Mouse (Mus musculus) left cerebral cortex, postnatal 25 days (tissue): ENCODE results near the gene Kcnip3. TPM values are rescaled to one million over a fixed set of nuclear protein-coding genes. Genes with fewer than 3 reads are reported as not detected.

Experiments used
- DNase-seq, 2 experiments: peaks; one replicate each; pipeline ENCODE4 v3.0.0; 2022; ENCODE audit warnings: low spot score in 2 of 2, mixed read lengths in 1 of 2
- intact Hi-C: fragments of 180-260 bp; cut with DNase I; formaldehyde crosslinking; loops from one replicate; pipeline ENCODE4 v1.15.1; 2025
- total RNA-seq, 2 experiments: library from RNA; stranded (reverse); gene quantifications; 2 replicates each; pipeline ENCODE4 v1.2.3; 2021

Kcnip3 gene
- total RNA-seq, 2 experiments from 2014 or later: 120 to 123 TPM

GRCm38 (mm10) chr2:127481841-127482532 is 39.9 kb downstream of the Kcnip3 start:
- DNase-seq: no peak
- intact Hi-C loops: no loop called here

DNA sequence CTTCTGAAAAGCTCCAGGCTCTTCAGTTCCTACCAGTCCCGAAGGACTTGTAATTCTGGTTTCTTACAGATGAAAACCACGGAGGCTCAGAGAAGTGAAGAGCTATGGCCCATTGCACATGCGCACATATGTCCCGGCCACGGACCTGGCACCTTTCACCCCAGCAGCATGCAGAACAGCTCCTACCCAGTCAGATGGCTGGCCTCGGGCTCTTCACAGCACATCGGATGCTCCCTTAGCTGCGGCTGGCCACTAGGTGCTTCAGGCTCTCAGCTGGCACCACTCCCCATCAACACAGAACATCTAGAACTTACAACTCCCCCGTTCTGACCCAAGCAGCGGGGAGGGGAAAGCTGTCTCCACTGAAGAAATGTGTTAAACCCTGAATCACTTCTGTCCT is 42.1 kb downstream of the Kcnip3 start:
- intact Hi-C loops: no loop called here
- DNase-seq: no peak

GRCm38 (mm10) chr2:127479210-127479609 is 42.7 kb downstream of the Kcnip3 start:
- DNase-seq: peak in 1 of 2 experiments; percentile 66
- intact Hi-C loops: no loop called here

DNA sequence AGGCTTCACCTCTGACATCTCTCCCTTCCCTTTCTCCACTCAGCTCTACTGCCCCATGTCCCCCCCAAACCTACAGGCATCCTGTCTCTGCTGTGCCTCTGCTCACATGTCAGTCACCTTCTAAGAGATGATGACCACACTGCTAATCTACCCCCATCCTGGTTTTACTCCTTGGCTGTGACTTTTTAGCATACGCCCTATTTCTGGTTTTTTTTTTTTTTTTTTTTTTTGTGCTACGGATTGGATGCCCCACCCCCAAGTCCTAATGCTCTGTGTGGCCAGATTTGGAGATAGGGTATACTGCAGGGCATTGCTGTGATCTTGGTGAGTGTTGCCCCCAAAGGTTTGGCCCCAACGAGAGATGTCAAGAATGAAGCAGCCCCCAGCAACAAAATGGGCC is 49.6 kb downstream of the Kcnip3 start:
- intact Hi-C loops: no loop called here

DNA sequence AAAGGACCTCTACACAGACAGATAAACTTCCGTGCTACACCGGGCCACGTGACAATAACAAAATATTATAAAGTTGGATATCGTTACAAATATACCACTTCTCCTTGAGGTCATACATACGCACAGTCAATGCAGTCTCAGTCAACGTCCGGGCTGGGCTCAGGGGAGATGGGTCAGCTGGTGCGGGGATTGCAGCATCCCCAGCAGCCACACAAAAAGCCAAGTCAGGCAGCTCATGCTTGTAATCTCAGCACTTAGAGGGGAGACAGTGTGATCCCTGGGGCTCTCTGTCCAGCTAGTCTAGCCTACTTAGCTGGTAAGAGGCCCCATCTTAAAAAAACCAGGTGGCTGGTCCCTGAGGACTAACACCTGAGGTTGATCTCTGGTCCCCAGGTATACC is 50.6 kb downstream of the Kcnip3 start:
- DNase-seq: no peak
- intact Hi-C loops: no loop called here

More for the DNA sequence above, 49.6 kb downstream of the Kcnip3 start:
- DNase-seq: no peak

GRCm38 (mm10) chr2:127470661-127471060 is 51.2 kb downstream of the Kcnip3 start:
- intact Hi-C loops: no loop called here
- DNase-seq: no peak

DNA sequence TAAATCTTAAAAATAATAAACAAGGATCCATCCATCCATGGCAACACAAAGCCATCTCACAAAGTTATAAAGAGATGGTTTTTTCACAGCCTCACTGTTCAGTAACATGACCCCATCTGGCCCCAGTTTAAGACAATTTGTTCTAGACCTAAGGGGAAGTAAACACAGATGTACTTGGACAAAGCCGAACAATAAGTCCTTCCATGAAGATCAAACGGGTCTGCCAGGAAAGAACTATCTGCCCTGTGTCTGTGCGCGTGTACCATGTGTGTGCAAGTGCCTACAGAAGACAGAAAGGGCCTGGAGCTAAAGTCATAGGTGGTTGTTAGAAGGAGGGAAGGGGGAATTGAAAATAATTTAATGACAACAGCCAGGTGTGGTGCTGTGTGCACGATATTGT is 51.7 kb downstream of the Kcnip3 start:
- DNase-seq: no peak
- intact Hi-C loops: no loop called here

GRCm38 (mm10) chr2:127462314-127462713 is 59.6 kb downstream of the Kcnip3 start:
- intact Hi-C loops: loop anchor here (1.0 to 2.0 kb wide), 2 partner anchors 39 to 96 kb away; no protein-coding TSS in a partner anchor

DNA sequence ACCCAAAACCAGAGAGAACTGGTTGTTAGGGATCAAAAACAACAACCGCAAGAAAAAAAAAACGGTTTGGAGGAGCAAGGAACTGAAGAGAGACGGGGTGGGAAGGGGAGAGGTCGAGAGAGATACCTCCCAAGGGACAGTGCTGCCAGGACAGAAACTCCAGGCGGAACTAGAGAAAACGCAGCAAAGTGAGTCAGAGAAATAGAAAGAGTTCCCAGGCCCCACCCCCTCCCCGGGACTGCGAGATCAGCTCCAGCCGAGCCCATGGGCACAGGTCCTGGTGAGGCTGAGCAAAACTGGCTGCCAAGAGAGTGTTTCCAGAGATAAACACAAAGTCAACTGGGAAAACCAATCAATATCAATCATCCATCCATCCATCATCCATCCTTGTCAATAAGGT is 60.5 kb downstream of the Kcnip3 start:
- no peak for DNase-seq
- intact Hi-C loops: no loop called here

More at GRCm38 (mm10) chr2:127462314-127462713, 59.6 kb downstream of the Kcnip3 start:
- DNase-seq: peak; percentile 64 to 71

DNA sequence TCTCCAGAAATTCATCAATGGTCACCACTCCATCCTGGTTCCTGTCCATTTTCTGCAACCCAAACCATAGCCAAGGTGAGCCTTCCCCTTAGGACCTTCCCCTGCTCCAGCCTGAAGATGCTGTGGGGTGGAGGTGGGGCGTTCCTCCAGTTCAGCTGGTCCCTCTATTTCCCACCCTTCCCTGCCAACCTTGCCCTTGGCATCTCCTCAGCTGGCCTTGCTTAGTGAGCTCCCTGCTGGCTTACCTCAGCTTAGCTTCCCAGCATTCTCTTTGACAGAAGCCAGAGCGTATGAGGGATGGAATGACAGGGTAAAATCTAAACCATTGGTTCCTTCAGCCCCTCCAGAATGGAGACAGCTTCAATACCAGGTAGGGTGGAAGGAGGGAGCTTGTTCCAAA is 62.6 kb downstream of the Kcnip3 start:
- no peak for DNase-seq
- intact Hi-C loops: no loop called here

- DNase-seq: peak; percentile 64 to 72
- intact Hi-C loops: loop anchor here (1.0 kb wide), 1 partner anchor 91 kb away; no protein-coding TSS in a partner anchor
These were observed 68.1 kb downstream of the Kcnip3 start for GRCm38 (mm10) chr2:127453764-127454163.

- DNase-seq: no peak
- intact Hi-C loops: loop anchor here (1.0 kb wide), 1 partner anchor 91 kb away; no protein-coding TSS in a partner anchor
These were observed 68.8 kb downstream of the Kcnip3 start for GRCm38 (mm10) chr2:127453141-127453540.

DNA sequence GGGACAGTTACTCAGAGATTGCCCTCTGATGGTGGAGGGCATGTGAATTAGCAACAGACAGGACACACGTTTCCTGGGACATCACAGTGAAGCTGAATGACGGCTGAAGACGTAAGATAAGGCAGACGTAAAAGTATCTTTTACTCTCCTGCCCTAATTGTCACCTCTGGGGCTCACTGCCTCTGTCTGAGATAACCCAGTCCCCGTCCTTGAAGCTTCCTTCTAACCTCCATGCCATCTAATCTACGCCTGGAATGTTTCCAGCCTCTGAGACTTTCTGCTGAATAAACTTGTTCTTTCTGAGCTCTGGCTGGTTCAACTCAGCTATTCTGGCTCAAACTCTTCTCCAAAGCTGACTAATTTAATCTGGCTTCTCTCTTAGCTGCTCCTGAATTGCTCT is 70.1 kb downstream of the Kcnip3 start:
- DNase-seq: no peak
- intact Hi-C loops: no loop called here

DNA sequence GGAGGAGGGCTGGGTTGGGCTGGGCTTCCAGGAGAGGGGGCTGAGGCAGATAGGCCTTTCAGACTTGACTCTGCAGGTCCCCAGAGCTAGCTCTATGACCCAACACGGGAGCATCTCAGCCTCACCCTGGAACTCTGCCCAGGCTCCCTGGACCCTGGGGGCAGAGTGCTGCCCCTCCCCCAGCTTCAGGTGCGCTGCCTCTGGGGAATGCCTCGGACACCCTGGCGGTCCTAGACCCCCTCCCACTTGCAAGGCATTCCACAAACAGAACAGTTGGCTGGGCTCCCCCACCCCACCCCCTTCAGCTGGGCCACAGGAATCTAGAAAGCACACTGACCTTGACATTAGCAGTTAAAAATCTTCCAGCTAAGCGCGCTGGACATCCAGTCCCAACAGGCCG is 72.2 kb downstream of the Kcnip3 start:
- no peak for DNase-seq
- intact Hi-C loops: no loop called here

GRCm38 (mm10) chr2:127446847-127447246 is 75.0 kb downstream of the Kcnip3 start:
- intact Hi-C loops: no loop called here

DNA sequence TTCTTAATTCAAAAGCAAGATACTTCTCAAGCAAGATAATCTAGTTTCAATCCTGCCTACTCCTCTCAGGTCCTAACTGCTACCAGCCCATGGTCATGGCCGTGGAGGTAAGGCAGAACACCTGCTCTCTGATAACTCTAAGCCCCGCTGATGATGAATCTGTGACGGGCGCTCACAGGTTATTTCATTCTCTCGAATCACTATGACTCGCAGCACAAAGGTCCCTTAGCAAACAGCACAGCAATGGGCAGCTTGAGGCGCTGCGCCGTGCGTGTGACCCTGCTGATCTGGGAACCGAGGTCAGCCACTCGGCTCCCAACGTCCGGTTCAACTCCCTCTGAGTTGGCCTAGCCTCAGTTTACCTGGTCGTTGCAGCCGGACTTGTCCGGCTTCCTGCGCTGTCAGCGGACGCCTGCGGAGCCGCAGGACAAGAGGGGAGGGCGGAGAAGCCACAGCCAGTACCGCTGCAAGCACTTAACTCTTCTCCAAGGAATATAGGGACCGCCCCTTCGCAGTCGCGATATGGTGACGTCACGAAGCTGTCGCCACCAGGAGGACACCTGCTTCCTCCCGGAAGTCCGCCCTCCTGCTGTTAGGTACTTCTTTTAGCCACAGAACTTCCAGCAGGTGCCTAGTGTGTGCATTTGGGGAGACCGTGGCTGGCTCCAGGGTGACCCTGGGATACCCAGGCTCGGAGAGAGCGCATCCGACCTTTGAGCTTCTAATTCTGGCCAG is 77.7 kb downstream of the Kcnip3 start, which contains the start of gene Fahd2a:
TSS of gene Fahd2a (minus strand) at position 511 of the 735 bp plus-strand sequence.
- intact Hi-C loops: no loop called here
- peak; percentile 87 to 94 for DNase-seq

More at GRCm38 (mm10) chr2:127446847-127447246, 75.0 kb downstream of the Kcnip3 start:
- DNase-seq: no peak

DNA sequence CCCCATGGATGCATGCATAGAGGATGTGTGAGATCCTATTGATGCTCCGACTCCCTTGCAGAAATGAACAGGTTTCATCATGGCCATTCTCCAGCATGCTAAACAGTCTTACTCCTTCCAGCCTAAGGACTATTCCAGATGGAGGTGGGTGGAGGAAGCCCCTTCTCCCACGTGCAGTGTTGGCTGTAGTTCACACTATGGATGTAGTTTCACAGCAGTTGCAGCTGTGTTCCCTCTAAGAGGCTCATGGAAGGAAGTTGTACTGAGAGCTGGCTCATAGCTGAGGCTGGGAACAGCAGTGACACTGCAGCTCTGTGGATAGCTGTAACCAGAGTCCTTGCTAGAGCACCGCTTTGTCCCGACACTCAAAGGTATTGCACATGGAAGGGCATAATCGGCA is 84.2 kb downstream of the Kcnip3 start:
- intact Hi-C loops: no loop called here
- DNase-seq: peak in 1 of 2 experiments; percentile 85

DNA sequence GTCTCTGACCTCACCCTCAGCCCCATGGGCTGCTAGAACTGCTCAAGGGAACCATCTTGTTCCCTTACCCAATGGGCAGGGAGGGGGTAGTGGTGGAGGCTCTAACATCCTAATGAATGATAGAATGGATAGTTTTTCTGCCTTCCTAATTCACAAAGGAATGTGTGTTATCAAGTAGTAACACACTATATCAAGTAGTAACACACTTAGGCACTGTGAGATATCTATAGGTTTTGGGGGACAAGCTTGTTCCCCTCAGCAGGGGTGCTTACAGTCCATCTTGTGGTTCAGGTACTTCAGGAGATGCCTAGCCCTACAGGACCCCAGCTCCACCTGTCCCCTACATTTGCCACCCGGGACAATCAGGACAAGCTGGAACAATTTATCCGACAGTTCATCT is 86.3 kb downstream of the Kcnip3 start:
- no peak for DNase-seq
- intact Hi-C loops: no loop called here

DNA sequence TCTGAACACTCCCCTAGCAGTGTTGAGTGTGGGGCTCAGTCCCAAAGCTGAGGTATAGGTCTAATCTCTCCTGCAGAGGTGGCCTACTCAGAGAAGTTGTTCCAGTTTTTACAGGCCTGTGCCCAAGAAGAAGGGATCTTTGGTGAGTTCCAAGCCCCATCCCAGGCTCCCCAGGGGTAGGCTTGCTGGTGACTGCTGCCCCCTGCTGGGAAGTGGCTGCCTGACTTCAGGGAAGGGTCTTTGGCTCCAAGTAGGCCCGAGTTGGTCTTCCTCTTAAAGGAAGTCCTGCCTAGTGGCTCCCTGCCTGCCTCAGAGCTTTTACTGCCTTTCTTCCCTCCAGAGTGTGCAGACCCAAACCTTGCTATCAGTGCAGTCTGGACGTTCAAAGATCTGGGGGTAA is 86.8 kb downstream of the Kcnip3 start:
- DNase-seq: peak in 1 of 2 experiments; percentile 22
- intact Hi-C loops: no loop called here

DNA sequence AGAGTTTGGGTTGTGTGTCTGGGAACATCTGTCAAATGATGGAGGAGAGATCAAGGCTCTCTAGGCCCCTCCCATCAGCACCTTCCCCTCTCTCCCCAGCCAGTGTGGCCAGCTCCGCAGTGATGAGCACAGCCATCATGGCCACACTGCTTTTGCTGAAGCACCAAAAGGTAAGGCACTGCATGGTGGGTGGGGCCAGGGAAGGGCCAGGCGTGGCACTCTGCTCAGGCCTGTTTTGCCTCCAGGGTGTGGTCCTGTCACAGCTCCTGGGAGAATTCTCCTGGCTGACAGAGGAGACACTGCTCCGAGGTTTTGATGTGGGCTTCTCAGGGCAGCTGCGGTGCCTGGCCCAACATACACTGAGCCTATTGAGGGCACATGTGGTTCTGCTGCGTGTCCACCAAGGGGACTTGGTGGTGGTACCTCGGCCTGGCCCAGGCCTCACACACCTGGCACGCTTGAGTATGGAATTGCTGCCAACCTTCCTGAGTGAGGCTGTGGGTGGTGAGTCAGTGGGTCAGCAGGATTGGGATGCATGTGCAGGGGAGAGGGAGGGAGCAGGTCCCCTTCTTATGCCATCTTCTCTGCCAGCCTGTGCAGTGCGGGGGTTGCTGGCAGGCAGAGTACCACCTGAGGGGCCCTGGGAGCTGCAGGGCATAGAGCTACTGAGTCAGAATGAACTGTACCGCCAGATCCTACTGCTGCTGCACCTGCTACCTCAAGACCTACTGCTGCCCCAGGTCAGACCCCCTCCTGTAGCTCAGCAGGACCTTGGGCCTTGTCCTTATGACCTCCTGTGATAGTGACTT is 88.2 kb downstream of the Kcnip3 start:
- intact Hi-C loops: no loop called here
- no peak for DNase-seq
